Mouse (Mus musculus) MEL (cell line): ENCODE data around the gene Nfkbid. TPM values are rescaled to one million over a fixed set of nuclear protein-coding genes. Genes with fewer than 3 reads are reported as not detected.

Source experiments
- DNase-seq: peaks from one replicate; pipeline ENCODE4 v3.0.0; 2011; ENCODE audit warnings: low read depth, low spot score
- H3K27ac ChIP-seq: 2 replicates; pipeline ENCODE4 v1.5.1; 2012; ENCODE audit warnings: low read depth, mild to moderate bottlenecking, control low read depth, low read length, moderate library complexity; ENCODE audit not compliant: control insufficient read depth
- H3K27me3 ChIP-seq, 2 experiments: fragments of 150-350 bp in 1 of 2; sonication (generic) in 1 of 2; 2 replicates each; pipeline ENCODE4 v1.6.1; 2012; ENCODE audit warnings: low read length in 2 of 2, mild to moderate bottlenecking in 2 of 2, improper control_type of control experiment in 1 of 2, moderate library complexity in 1 of 2; ENCODE audit not compliant: insufficient read depth in 2 of 2, control insufficient read depth in 1 of 2
- H3K36me3 ChIP-seq, 2 experiments: 2 replicates each; pipeline ENCODE4 v1.6.1; 2012 to 2014; ENCODE audit warnings: low read length in 2 of 2, improper control_type of control experiment in 1 of 2, inconsistent platforms in 1 of 2, mild to moderate bottlenecking in 1 of 2; ENCODE audit not compliant: insufficient read depth in 2 of 2, control insufficient read depth in 1 of 2
- H3K4me1 ChIP-seq, 2 experiments: fragments of 150-350 bp in 1 of 2; sonication (generic) in 1 of 2; 2 replicates each; pipeline ENCODE4 v1.6.1; 2012; ENCODE audit warnings: low read length in 2 of 2, improper control_type of control experiment in 1 of 2, mild to moderate bottlenecking in 1 of 2; ENCODE audit not compliant: insufficient read depth in 2 of 2, control insufficient read depth in 1 of 2
- H3K4me3 ChIP-seq, 2 experiments: fragments of 150-350 bp in 1 of 2; sonication (generic) in 1 of 2; 2 replicates each; pipeline ENCODE4 v1.5.1; 2012; ENCODE audit warnings: low read depth in 2 of 2, low read length in 2 of 2, mild to moderate bottlenecking in 2 of 2, moderate library complexity in 2 of 2, control low read depth in 1 of 2, improper control_type of control experiment in 1 of 2; ENCODE audit not compliant: control insufficient read depth in 1 of 2, insufficient read depth in 1 of 2
- H3K79me2 ChIP-seq: 2 replicates; pipeline ENCODE4 v1.6.1; 2012; ENCODE audit warnings: mild to moderate bottlenecking, low read length, moderate library complexity; ENCODE audit not compliant: control insufficient read depth, poor library complexity, insufficient read depth
- H3K9ac ChIP-seq: 2 replicates; pipeline ENCODE4 v1.6.1; 2012; ENCODE audit warnings: low read depth, mild to moderate bottlenecking, control low read depth, low read length, moderate library complexity; ENCODE audit not compliant: control insufficient read depth, poor library complexity, severe bottlenecking
- H3K9me3 ChIP-seq: fragments of 150-350 bp; sonication (generic); replicated peaks from 2 replicates; pipeline ENCODE4 v1.6.1; 2012; ENCODE audit warnings: mild to moderate bottlenecking, low read length, improper control_type of control experiment, moderate library complexity; ENCODE audit not compliant: insufficient read depth
- BHLHE40 ChIP-seq: IDR thresholded peaks from 2 replicates; pipeline ENCODE4 v1.6.1; 2012; ENCODE audit warnings: low read depth, mild to moderate bottlenecking, inconsistent platforms, low read length, improper control_type of control experiment, borderline replicate concordance
- CHD2 ChIP-seq: IDR thresholded peaks from 2 replicates; pipeline ENCODE4 v1.6.1; 2011; ENCODE audit warnings: low read length, improper control_type of control experiment
- E2F4 ChIP-seq: IDR thresholded peaks from 2 replicates; pipeline ENCODE4 v1.6.1; 2011; ENCODE audit warnings: low read depth, low read length, improper control_type of control experiment, borderline replicate concordance
- ELF1 ChIP-seq: IDR thresholded peaks from 2 replicates; pipeline ENCODE4 v1.6.1; 2014; ENCODE audit warnings: low read depth, mild to moderate bottlenecking, inconsistent platforms, low read length, improper control_type of control experiment, moderate library complexity
- EP300 ChIP-seq, 2 experiments: IDR thresholded peaks; 2 replicates each; pipeline ENCODE4 v1.6.1; 2011; ENCODE audit warnings: improper control_type of control experiment in 2 of 2, low read length in 2 of 2, low read depth in 1 of 2, mild to moderate bottlenecking in 1 of 2
- ETS1 ChIP-seq: IDR thresholded peaks from 2 replicates; pipeline ENCODE4 v1.6.1; 2012; ENCODE audit warnings: low read depth, mild to moderate bottlenecking, inconsistent platforms, low read length, improper control_type of control experiment, moderate library complexity
- GATA1 ChIP-seq: IDR thresholded peaks from 2 replicates; pipeline ENCODE4 v1.6.1; 2011; ENCODE audit warnings: low read depth, low read length, improper control_type of control experiment
- HCFC1 ChIP-seq: IDR thresholded peaks from 2 replicates; pipeline ENCODE4 v1.6.1; 2012; ENCODE audit warnings: low read depth, mild to moderate bottlenecking, inconsistent platforms, low read length, improper control_type of control experiment, moderate library complexity
- JUND ChIP-seq: IDR thresholded peaks from 2 replicates; pipeline ENCODE4 v1.6.1; 2011; ENCODE audit warnings: low read depth, mild to moderate bottlenecking, improper control_type of control experiment, low read length
- KAT2A ChIP-seq: conservative IDR thresholded peaks from 2 replicates; pipeline ENCODE4 v1.6.1; 2012; ENCODE audit warnings: low read depth, low read length, improper control_type of control experiment, inconsistent platforms
- MAFK ChIP-seq: IDR thresholded peaks from 2 replicates; pipeline ENCODE4 v1.6.1; 2011; ENCODE audit warnings: low read depth, mild to moderate bottlenecking, low read length, improper control_type of control experiment, borderline replicate concordance
- MEF2A ChIP-seq: IDR thresholded peaks from 2 replicates; pipeline ENCODE4 v1.6.1; 2014; ENCODE audit warnings: low read depth, mild to moderate bottlenecking, inconsistent platforms, low read length, improper control_type of control experiment; ENCODE audit not compliant: poor library complexity, insufficient replicate concordance, severe bottlenecking; ENCODE audit errors: extremely low read depth
- MXI1 ChIP-seq: IDR thresholded peaks from 2 replicates; pipeline ENCODE4 v1.6.1; 2011; ENCODE audit warnings: mild to moderate bottlenecking, low read depth, low read length, improper control_type of control experiment
- MYC ChIP-seq: IDR thresholded peaks from 2 replicates; pipeline ENCODE4 v1.6.1; 2011; ENCODE audit warnings: low read depth, mild to moderate bottlenecking, low read length, improper control_type of control experiment, moderate library complexity
- NELFE ChIP-seq: IDR thresholded peaks from 2 replicates; pipeline ENCODE4 v1.6.1; 2011; ENCODE audit warnings: low read depth, low read length, improper control_type of control experiment
- NRF1 ChIP-seq: IDR thresholded peaks from 2 replicates; pipeline ENCODE4 v1.6.1; 2014; ENCODE audit warnings: low read depth, mild to moderate bottlenecking, inconsistent platforms, low read length, improper control_type of control experiment, moderate library complexity; ENCODE audit not compliant: poor library complexity, insufficient read depth, severe bottlenecking
- POLR2A ChIP-seq, 2 experiments: IDR thresholded peaks; 2 replicates each; pipeline ENCODE4 v1.6.1; 2011 to 2012; ENCODE audit warnings: low read length in 2 of 2, mild to moderate bottlenecking in 2 of 2, control low read depth in 1 of 2, improper control_type of control experiment in 1 of 2, low read depth in 1 of 2, moderate library complexity in 1 of 2; ENCODE audit not compliant: control insufficient read depth in 1 of 2, insufficient read depth in 1 of 2, poor library complexity in 1 of 2
- POLR2AphosphoS2 ChIP-seq: IDR thresholded peaks from 2 replicates; pipeline ENCODE4 v1.6.1; 2011; ENCODE audit warnings: low read length, improper control_type of control experiment
- POLR2AphosphoS5 ChIP-seq: IDR thresholded peaks from 2 replicates; pipeline ENCODE4 v1.6.1; 2012; ENCODE audit warnings: low read depth, borderline replicate concordance, mild to moderate bottlenecking, inconsistent platforms, low read length, moderate library complexity, mixed read lengths
- RCOR1 ChIP-seq: IDR thresholded peaks from 2 replicates; pipeline ENCODE4 v1.6.1; 2012; ENCODE audit warnings: low read depth, mild to moderate bottlenecking, inconsistent platforms, low read length, improper control_type of control experiment
- SMC3 ChIP-seq: IDR thresholded peaks from 2 replicates; pipeline ENCODE4 v1.6.1; 2011; ENCODE audit warnings: low read depth, low read length, improper control_type of control experiment
- TAL1 ChIP-seq: IDR thresholded peaks from 2 replicates; pipeline ENCODE4 v1.6.1; 2012; ENCODE audit warnings: mild to moderate bottlenecking, inconsistent platforms, low read length, moderate library complexity, mixed read lengths
- TBP ChIP-seq: IDR thresholded peaks from 2 replicates; pipeline ENCODE4 v1.8.0; 2011; ENCODE audit warnings: low read depth, low read length, improper control_type of control experiment
- TCF12 ChIP-seq: IDR thresholded peaks from 2 replicates; pipeline ENCODE4 v1.6.1; 2014; ENCODE audit warnings: low read depth, mild to moderate bottlenecking, inconsistent platforms, low read length, improper control_type of control experiment, moderate library complexity
- USF1 ChIP-seq: IDR thresholded peaks from 2 replicates; pipeline ENCODE4 v1.6.1; 2014; ENCODE audit warnings: low read depth, mild to moderate bottlenecking, inconsistent platforms, low read length, improper control_type of control experiment, moderate library complexity
- polyA plus RNA-seq, 2 experiments: library from polyadenylated mRNA; stranded (reverse) in 1 of 2; unstranded in 1 of 2; fragments of >175 nt in 1 of 2; fragments of >200 nt in 1 of 2; gene quantifications; 2 replicates each; pipeline versions ENCODE4 v1.2.1 to v1.2.4; 2012; ENCODE audit warnings: low replicate concordance in 2 of 2, low read depth in 1 of 2; ENCODE audit not compliant: insufficient read length in 2 of 2, insufficient read depth in 1 of 2, missing spikeins in 1 of 2
- total RNA-seq: library from RNA; depleted of rRNA; stranded (reverse); fragments of 300-350 nt; gene quantifications from 2 replicates; pipeline ENCODE4 v1.2.3, GENCODE M21; 2012

Gene Nfkbid
- total and polyA plus RNA-seq, 3 experiments = 7.0 to 16.7 TPM; not detected in 1

DNA sequence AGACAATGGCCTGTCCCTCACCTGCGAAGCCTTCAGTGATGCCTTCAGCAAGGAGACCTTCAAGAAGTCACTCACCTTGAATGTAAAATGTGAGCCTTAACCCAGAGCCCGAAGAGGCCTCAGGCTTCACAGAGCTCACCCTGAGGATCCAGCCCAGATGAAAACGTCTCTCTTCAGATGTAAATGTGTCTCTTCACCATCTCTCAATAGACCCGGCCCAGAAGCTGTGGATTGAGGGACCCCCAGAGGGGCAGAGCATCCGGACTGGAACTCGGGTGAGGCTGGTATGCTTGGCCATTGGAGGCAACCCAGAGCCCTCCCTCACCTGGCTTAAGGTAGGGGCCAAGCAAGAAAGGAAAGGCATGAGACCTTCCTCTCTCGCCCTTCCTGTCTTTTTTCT lies 42.0 kb downstream of the Nfkbid start:
- peaks cover 0 to 1% of the 10 kb centered on the region in 2 experiments for H3K27me3 ChIP-seq
- no peak for TF ChIP-seq KAT2A
- TF ChIP-seq SMC3 = no peak
- TF ChIP-seq NELFE = no peak
- TF ChIP-seq CHD2 = no peak
- no peak for TF ChIP-seq E2F4
- no peak for TF ChIP-seq TBP
- TF ChIP-seq ELF1 = no peak
- no peak for TF ChIP-seq JUND
- TF ChIP-seq MEF2A = no peak
- TF ChIP-seq MAFK = no peak
- TF ChIP-seq TCF12 = no peak
- TF ChIP-seq NRF1 = no peak
- no peak for TF ChIP-seq MXI1
- no peak for TF ChIP-seq POLR2AphosphoS5
- TF ChIP-seq GATA1 = no peak
- no peak for TF ChIP-seq POLR2AphosphoS2
- no peak for TF ChIP-seq USF1
- no peak for TF ChIP-seq MYC
- TF ChIP-seq POLR2A (IDR thresholded peaks at IDR 0.05; ENCODE audit: control insufficient read depth in 1 of 2, insufficient read depth in 1 of 2, low read depth in 1 of 2, low read length in 2 of 2, poor library complexity in 1 of 2) = no peak
- TF ChIP-seq TAL1 = no peak
- H3K27ac ChIP-seq = no peak overlapping the region
- H3K9ac ChIP-seq = no peak overlapping the region
- no peaks in the 10 kb centered on the region for H3K9me3 ChIP-seq
- no peaks in the 10 kb centered on the region for H3K36me3 ChIP-seq
- no peaks in the 10 kb centered on the region for H3K4me1 ChIP-seq
- no peak overlapping the region for H3K4me3 ChIP-seq
- H3K79me2 ChIP-seq = no peaks in the 10 kb centered on the region
- DNase-seq = no peak

DNA sequence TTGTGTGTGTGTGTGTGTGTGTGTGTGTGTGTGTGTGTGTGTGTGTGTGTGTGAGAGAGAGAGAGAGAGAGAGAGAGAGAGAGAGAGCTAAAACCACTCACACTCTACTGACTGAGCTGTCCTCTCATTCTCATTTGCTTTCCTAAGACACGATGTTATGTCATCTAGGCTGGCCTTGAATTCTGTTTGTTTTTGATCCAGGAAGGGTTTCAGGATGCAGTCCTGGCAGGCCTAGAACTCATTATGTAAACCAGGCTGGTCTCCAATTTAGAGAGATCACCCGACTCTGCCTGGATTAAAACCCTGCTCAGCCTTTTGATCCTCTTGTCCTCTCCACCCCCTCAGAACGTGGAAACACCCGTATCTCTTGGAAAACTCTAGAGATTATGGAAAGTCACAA lies 42.5 kb downstream of the Nfkbid start:
- no peak overlapping the region for H3K4me3 ChIP-seq
- no peak overlapping the region for H3K9ac ChIP-seq
- H3K27me3 ChIP-seq = peaks cover 0 to 1% of the 10 kb centered on the region in 2 experiments
- H3K4me1 ChIP-seq = no peaks in the 10 kb centered on the region
- DNase-seq = no peak
- TF ChIP-seq HCFC1 = no peak
- TF ChIP-seq RCOR1 = no peak
- no peak for TF ChIP-seq ETS1
- TF ChIP-seq MXI1 = no peak
- no peak for TF ChIP-seq EP300 (IDR thresholded peaks at IDR 0.05; ENCODE audit: low read depth in 1 of 2, low read length in 2 of 2)
- TF ChIP-seq BHLHE40 = no peak
- H3K27ac ChIP-seq = no peak overlapping the region
- no peaks in the 10 kb centered on the region for H3K36me3 ChIP-seq
- no peaks in the 10 kb centered on the region for H3K9me3 ChIP-seq
- H3K79me2 ChIP-seq = no peaks in the 10 kb centered on the region
